Mouse (Mus musculus): ENCODE results near the gene Icam2.

DNA sequence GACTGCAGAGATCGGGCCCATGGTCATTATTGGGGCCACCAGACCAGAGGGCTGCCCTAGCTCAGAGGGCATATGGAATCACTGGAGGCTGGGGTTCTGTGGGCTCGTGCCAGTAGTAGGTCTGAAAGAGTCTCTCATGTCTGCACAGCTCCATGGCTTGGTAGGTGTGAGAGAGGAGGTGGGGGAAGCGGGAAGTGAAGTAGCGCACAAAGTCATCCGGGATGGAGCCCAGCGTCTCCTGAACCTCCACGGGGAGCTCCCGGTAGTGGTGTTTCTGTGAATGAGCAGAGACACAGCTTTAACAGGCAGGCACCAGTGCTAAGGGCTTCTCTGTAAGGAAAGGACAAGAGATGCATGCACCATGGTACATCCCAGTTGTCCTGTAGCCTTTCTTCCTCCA is 10.6 kb upstream of the Icam2 start:
- TF ChIP-seq GATA1 (IDR thresholded peaks at IDR 0.05; ENCODE audit: borderline replicate concordance, low read length) (no peak), FLI1 (IDR thresholded peaks at IDR 0.05; ENCODE audit: low read length) (no peak)
